9 mouse cellular contexts compared by ENCODE assay signal in genomic region chr16:95570616-95571015, GRCm38 (mm10). TPM values are rescaled to one million over a fixed set of nuclear protein-coding genes. Genes with fewer than 3 reads are reported as not detected.
DNase-seq lines count a peak whose midpoint lies in the region; ATAC-seq and TF ChIP-seq lines count a peak whose summit lies in the region.
"Had no signal": no experiment of that assay in that cellular context is flagged by ENCODE, and none has a peak within 500 bp of the region (broad histone marks: within the 10 kb centered on the region; RNA-seq: fewer than 3 reads in every experiment).

No protein-coding gene starts in this region.

- H3K27me3 ChIP-seq in lung, postnatal 0 days (replicated peaks; ENCODE audit: insufficient read depth, low read length) = no peaks in the 10 kb centered on the region
- H3K27me3 ChIP-seq: midbrain, embryonic 12.5 days had no signal

- no peak overlapping the region for H3K9ac ChIP-seq in lung, postnatal 0 days (replicated peaks; ENCODE audit: low read depth)
- H3K9ac ChIP-seq: midbrain, embryonic 12.5 days had no signal

- ATAC-seq in lung, postnatal 0 days = no peak

- WGBS in lung, postnatal 0 days = 5% methylated on average over 1 of the region's 1 CpGs

- H3K4me3 ChIP-seq in lung, postnatal 0 days (ENCODE audit: low read depth, low read length) = no peak overlapping the region
- H3K4me3 ChIP-seq: midbrain, embryonic 12.5 days had no signal

- peak; percentile 75 for TF ChIP-seq CTCF in lung, postnatal 0 days (IDR thresholded peaks at IDR 0.05)

- no peaks in the 10 kb centered on the region for H3K36me3 ChIP-seq in lung, postnatal 0 days (ENCODE audit: insufficient read depth, low read length)
- H3K36me3 ChIP-seq: midbrain, embryonic 12.5 days had no signal

- no peaks in the 10 kb centered on the region for H3K4me1 ChIP-seq in lung, postnatal 0 days (ENCODE audit: insufficient read depth, low read depth, low read length)

- peak; percentile 60 to 61 for DNase-seq in cerebellum, postnatal 10 days
- no peak for DNase-seq in cerebellum, adult 11 months
- peak; percentile 48 for DNase-seq in left cerebral cortex, postnatal 4 days
- no peak for DNase-seq in left cerebral cortex, postnatal 25 days (ENCODE audit: low spot score in 2 of 2)
- peak; percentile 3 for DNase-seq in c-Kit-negative CD71-positive TER-119-positive erythroid progenitor cells, embryonic 14.5 days (ENCODE audit: low read depth, low spot score)
- peak; percentile 18 for DNase-seq in lung, postnatal 0 days (ENCODE audit: low spot score)
- peak; percentile 67 for DNase-seq in thymus, postnatal 25 days
- no peak for DNase-seq in layer of hippocampus, adult 9-10 months (ENCODE audit: low spot score)

- no peak for TF ChIP-seq EP300 in lung, postnatal 0 days (IDR thresholded peaks at IDR 0.05)

- no peak overlapping the region for H3K4me2 ChIP-seq in lung, postnatal 0 days (replicated peaks; ENCODE audit: low read depth, low read length)
- H3K4me2 ChIP-seq: midbrain, embryonic 12.5 days had no signal

- intact Hi-C loops in left cerebral cortex, postnatal 4 days (cut with DNase I) = no loop called here
- intact Hi-C loops in left cerebral cortex, postnatal 25 days (cut with DNase I) = no loop called here

- no peak overlapping the region for H3K27ac ChIP-seq in lung, postnatal 0 days (ENCODE audit: low read length)
- H3K27ac ChIP-seq: midbrain, embryonic 12.5 days had no signal

- no peaks in the 10 kb centered on the region for H3K9me3 ChIP-seq in lung, postnatal 0 days (ENCODE audit: low read length)
- H3K9me3 ChIP-seq: midbrain, embryonic 12.5 days had no signal

RNA-seq across cellular contexts. Expression of gene Erg, which starts 15.8 kb away (rescaled TPM):
- 10 to 100 TPM in 1 of 2 experiments, 1 to 10 TPM in 1; 8.9 to 10.2 TPM for total RNA-seq in left cerebral cortex, postnatal 4 days (2021)
- total RNA-seq in left cerebral cortex, postnatal 25 days (2021) = 1 to 10 TPM; 4.2 to 6.4 TPM
- 13.2 and 14.5 TPM in 2 replicates for polyA plus RNA-seq in lung, postnatal 0 days (2015; fragmentation: Nextera tagmentation; extraction: Ambion mirVana)

Comparison
In these comparisons a context has a peak if more than half of its experiments do, and no peak if none do; other contexts are left out.
1. DNase-seq: peak in cerebellum, postnatal 10 days (2 of 2), left cerebral cortex, postnatal 4 days (single experiment), c-Kit-negative CD71-positive TER-119-positive erythroid progenitor cells, embryonic 14.5 days (single experiment), lung, postnatal 0 days (single experiment) and thymus, postnatal 25 days (single experiment); none in cerebellum, adult 11 months (single experiment), left cerebral cortex, postnatal 25 days (0 of 2) and layer of hippocampus, adult 9-10 months (single experiment).